Mouse (Mus musculus) intestine, postnatal 0 days (tissue): ENCODE measurements at regions not wholly inside any gene's neighbourhood (a gene's known extent, or its start where the extent isn't known, plus 50 kb on each side); places are given as distances from the start of the nearest gene placed in this dataset.
A peak's percentile ranks its signal among the peaks of the same experiment; 100 is the strongest.

Source experiments
- ATAC-seq: fragments of 200-750 bp; cut with Nextera tagmentation; 2 replicates; pipeline ENCODE4 v1.8.0; 2017; ENCODE audit warnings: mild to moderate bottlenecking, moderate TSS enrichment, moderate library complexity
- H3K27ac ChIP-seq: fragments of 300-500 bp; sonication (generic); 2 replicates; pipeline ENCODE4 v1.5.1; 2014; ENCODE audit warnings: mild to moderate bottlenecking, low read depth, low read length, moderate library complexity
- H3K27me3 ChIP-seq: fragments of 300-500 bp; sonication (generic); replicated peaks from 2 replicates; pipeline ENCODE4 v1.6.1; 2014; ENCODE audit warnings: low read length, mixed read lengths; ENCODE audit not compliant: control insufficient read depth, insufficient read depth
- H3K36me3 ChIP-seq: fragments of 300-500 bp; sonication (generic); 2 replicates; pipeline ENCODE4 v1.6.1; 2014; ENCODE audit warnings: mild to moderate bottlenecking, moderate library complexity; ENCODE audit not compliant: control insufficient read depth, insufficient read depth
- H3K4me1 ChIP-seq: fragments of 300-500 bp; sonication (generic); replicated peaks from 2 replicates; pipeline ENCODE4 v1.6.1; 2014; ENCODE audit warnings: antibody characterized with exemption, low read length, mixed read lengths; ENCODE audit not compliant: control insufficient read depth, insufficient read depth
- H3K4me2 ChIP-seq: fragments of 300-500 bp; sonication (generic); replicated peaks from 2 replicates; pipeline ENCODE4 v1.6.1; 2014; ENCODE audit warnings: low read depth, mild to moderate bottlenecking, moderate library complexity
- H3K4me3 ChIP-seq: fragments of 300-500 bp; sonication (generic); 2 replicates; pipeline ENCODE4 v1.5.1; 2014; ENCODE audit warnings: low read depth, low read length
- H3K9ac ChIP-seq: fragments of 300-500 bp; sonication (generic); 2 replicates; pipeline ENCODE4 v1.6.1; 2014; ENCODE audit warnings: mild to moderate bottlenecking, low read depth, low read length
- H3K9me3 ChIP-seq: fragments of 300-500 bp; sonication (generic); 2 replicates; pipeline ENCODE4 v1.6.1; 2016; ENCODE audit warnings: mixed run types; ENCODE audit not compliant: control insufficient read depth
- CTCF ChIP-seq: sonication (generic); IDR thresholded peaks from 2 replicates; pipeline ENCODE4 v1.5.1; 2016; ENCODE audit warnings: low read depth, mild to moderate bottlenecking, control low read depth, antibody characterized with exemption, moderate library complexity
- WGBS: fragments of 180-500 bp; shearing (Covaris S2); extraction: QIAGEN DNeasy Blood & Tissue Kit; methylation state at CpG from one replicate; pipeline ENCODE4 v1.1.7; 2014; 5-methylcytosine and 5-hydroxymethylcytosine counted together

- Histone ChIP-seq H3K27me3 (no peaks in the 10 kb centered on the region), H3K27ac (no peak overlapping the region), H3K4me3 (no peak overlapping the region), H3K4me1 (no peaks in the 10 kb centered on the region), H3K9ac (no peak overlapping the region), H3K9me3 (no peaks in the 10 kb centered on the region), H3K36me3 (no peaks in the 10 kb centered on the region), H3K4me2 (no peak overlapping the region)
- 46% methylated on average over 3 of the region's 3 CpGs for WGBS
- TF ChIP-seq CTCF = no peak
- ATAC-seq = no peak
Measured at GRCm38 (mm10) chr10:56979601-56980000, 506.6 kb upstream of the Hsf2 start.

- H3K4me1 ChIP-seq = no peaks in the 10 kb centered on the region
- no peak overlapping the region for H3K4me3 ChIP-seq
- H3K27ac ChIP-seq = no peak overlapping the region
- no peak for TF ChIP-seq CTCF
- H3K36me3 ChIP-seq = no peaks in the 10 kb centered on the region
- 52% methylated on average over 3 of the region's 3 CpGs for WGBS
- no peak overlapping the region for H3K4me2 ChIP-seq
- H3K27me3 ChIP-seq = no peaks in the 10 kb centered on the region
- no peak for ATAC-seq
- H3K9me3 ChIP-seq = no peaks in the 10 kb centered on the region
- no peak overlapping the region for H3K9ac ChIP-seq
Measured at GRCm38 (mm10) chr10:56980821-56981220, 505.4 kb upstream of the Hsf2 start.

- no peak for TF ChIP-seq CTCF
- Histone ChIP-seq H3K4me3 (no peak overlapping the region), H3K36me3 (no peaks in the 10 kb centered on the region), H3K27ac (no peak overlapping the region), H3K4me1 (no peaks in the 10 kb centered on the region), H3K9ac (no peak overlapping the region), H3K9me3 (no peaks in the 10 kb centered on the region), H3K4me2 (no peak overlapping the region), H3K27me3 (no peaks in the 10 kb centered on the region)
- WGBS = 76% methylated on average over 8 of the region's 8 CpGs
- ATAC-seq = no peak
Measured at GRCm38 (mm10) chr10:56982526-56983190, 503.5 kb upstream of the Hsf2 start.

DNA sequence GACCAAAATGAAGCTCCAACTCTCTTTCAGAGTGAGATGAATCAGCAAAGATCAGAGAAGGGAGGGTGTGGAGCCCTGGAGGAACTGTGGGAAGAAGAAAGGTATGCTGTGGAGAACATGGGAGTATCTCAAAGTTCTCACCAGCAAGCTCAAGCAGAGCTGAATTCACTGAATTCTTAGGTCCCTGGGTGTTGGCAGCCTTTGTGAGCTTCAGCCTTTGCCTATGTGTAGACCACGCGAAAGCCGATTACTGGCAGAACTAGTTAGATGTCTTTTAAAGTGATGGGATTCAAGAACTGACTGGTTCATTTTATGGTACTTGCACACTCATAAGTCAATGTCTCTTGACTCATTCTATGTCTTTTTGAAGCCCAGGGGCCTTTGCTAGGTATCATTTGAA is 491.2 kb upstream of the Hsf2 start:
- H3K27ac ChIP-seq = no peak overlapping the region

GRCm38 (mm10) chr10:57000892-57001722 is 485.1 kb upstream of the Hsf2 start:
- Histone ChIP-seq H3K9me3 (no peaks in the 10 kb centered on the region), H3K4me3 (no peak overlapping the region), H3K9ac (no peak overlapping the region), H3K36me3 (no peaks in the 10 kb centered on the region), H3K27ac (no peak overlapping the region), H3K4me2 (no peak overlapping the region), H3K4me1 (no peaks in the 10 kb centered on the region), H3K27me3 (no peaks in the 10 kb centered on the region)
- peak; percentile 76 for TF ChIP-seq CTCF
- ATAC-seq = peak; percentile 54
- WGBS = 27% methylated on average over 16 of the region's 16 CpGs

More for the DNA sequence above, 491.2 kb upstream of the Hsf2 start:
- Histone ChIP-seq H3K9ac (no peak overlapping the region), H3K36me3 (no peaks in the 10 kb centered on the region), H3K4me2 (no peak overlapping the region), H3K9me3 (no peaks in the 10 kb centered on the region), H3K4me3 (no peak overlapping the region), H3K27me3 (no peaks in the 10 kb centered on the region), H3K4me1 (no peaks in the 10 kb centered on the region)
- TF ChIP-seq CTCF = no peak
- 92% methylated on average over 3 of the region's 3 CpGs for WGBS
- no peak for ATAC-seq

GRCm38 (mm10) chr10:57001723-57002110 is 484.5 kb upstream of the Hsf2 start:
- Histone ChIP-seq H3K4me1 (no peaks in the 10 kb centered on the region), H3K4me3 (no peak overlapping the region), H3K9me3 (no peaks in the 10 kb centered on the region), H3K36me3 (no peaks in the 10 kb centered on the region), H3K9ac (no peak overlapping the region), H3K27ac (no peak overlapping the region), H3K4me2 (no peak overlapping the region), H3K27me3 (no peaks in the 10 kb centered on the region)
- no peak for ATAC-seq
- TF ChIP-seq CTCF = no peak
- 62% methylated on average over 8 of the region's 8 CpGs for WGBS
